Mouse (Mus musculus) fat pad, adult 2 months (tissue): Measurements from ENCODE around the gene Ulk3.

ENCODE experiments used
- DNase-seq: peaks from one replicate; pipeline ENCODE4 v3.0.0-alpha.2; 2011; ENCODE audit warnings: low read depth, low spot score; ENCODE audit errors: extremely low read depth

Gene Ulk3

GRCm38 (mm10) chr9:57566846-57567245 lies 22.4 kb upstream of the Ulk3 start:
- DNase-seq = no peak

- no peak for DNase-seq
These were observed 20.8 kb upstream of the Ulk3 start for GRCm38 (mm10) chr9:57568500-57568899.

GRCm38 (mm10) chr9:57574397-57574796 lies 14.9 kb upstream of the Ulk3 start:
- no peak for DNase-seq

GRCm38 (mm10) chr9:57575577-57575976 lies 13.7 kb upstream of the Ulk3 start:
- no peak for DNase-seq

- DNase-seq = no peak
These were observed 12.0 kb upstream of the Ulk3 start for GRCm38 (mm10) chr9:57577144-57577849.

- no peak for DNase-seq
These were observed 4.3 kb upstream of the Ulk3 start for GRCm38 (mm10) chr9:57584991-57585390.

GRCm38 (mm10) chr9:57590726-57591125 lies 1.5 kb downstream of the Ulk3 start:
- no peak for DNase-seq

GRCm38 (mm10) chr9:57593454-57594173 lies 4.4 kb downstream of the Ulk3 start:
- no peak for DNase-seq

- DNase-seq = no peak
These were observed 4.9 kb downstream of the Ulk3 start for GRCm38 (mm10) chr9:57594174-57594509.

- no peak for DNase-seq
These were observed 8.0 kb downstream of the Ulk3 start for GRCm38 (mm10) chr9:57597265-57597664.

- no peak for DNase-seq
These were observed 8.7 kb downstream of the Ulk3 start for GRCm38 (mm10) chr9:57597929-57598382.

- DNase-seq = no peak
These were observed 9.8 kb downstream of the Ulk3 start for GRCm38 (mm10) chr9:57598851-57599563.

GRCm38 (mm10) chr9:57600620-57601352 lies 11.5 kb downstream of the Ulk3 start:
- DNase-seq = no peak

- DNase-seq = no peak
These were observed 12.1 kb downstream of the Ulk3 start for GRCm38 (mm10) chr9:57601353-57601706.

GRCm38 (mm10) chr9:57602098-57602497 lies 12.8 kb downstream of the Ulk3 start:
- no peak for DNase-seq

GRCm38 (mm10) chr9:57604875-57605274 lies 15.6 kb downstream of the Ulk3 start:
- DNase-seq = no peak

- DNase-seq = no peak
These were observed 16.3 kb downstream of the Ulk3 start for GRCm38 (mm10) chr9:57605503-57605902.

- DNase-seq = no peak
These were observed 17.0 kb downstream of the Ulk3 start, which contains the start of gene Cplx3 for GRCm38 (mm10) chr9:57606139-57606851. Gene Cplx3 (minus strand): TSS chr9:57606281.

GRCm38 (mm10) chr9:57609803-57610202 lies 20.6 kb downstream of the Ulk3 start:
- no peak for DNase-seq

GRCm38 (mm10) chr9:57610359-57610826 lies 21.1 kb downstream of the Ulk3 start:
- peak; percentile 97 for DNase-seq
